Mouse (Mus musculus): ENCODE measurements around the gene Gm7029.
A peak's percentile ranks its signal among the peaks of the same experiment; 100 is the strongest.

- TF ChIP-seq CTCF (IDR thresholded peaks at IDR 0.05; ENCODE audit: extremely low read depth, insufficient read depth, insufficient read length, insufficient replicate concordance) = peak; percentile 99
- no peak for TF ChIP-seq POLR2A (IDR thresholded peaks at IDR 0.05; ENCODE audit: low read depth, low read length)
Observed at GRCm38 (mm10) chr17:33890533-33891059, 17.0 kb downstream of the Gm7029 start, which contains the start of gene Kifc1.

All from spleen, adult 2 months (tissue).